Comparison of ENCODE assay signal across 27 mouse cellular contexts in genomic region chr11:95630558-95630957, GRCm38 (mm10). TPM values are rescaled to one million over a fixed set of nuclear protein-coding genes. Genes with fewer than 3 reads are reported as not detected.
A peak's percentile ranks its signal among the peaks of the same experiment; 100 is the strongest.
DNase-seq lines count a peak whose midpoint lies in the region; ATAC-seq and TF ChIP-seq lines count a peak whose summit lies in the region.
"Had no signal": no experiment of that assay in that cellular context is flagged by ENCODE, and none has a peak within 500 bp of the region (broad histone marks: within the 10 kb centered on the region; RNA-seq: fewer than 3 reads in every experiment).

No protein-coding gene starts in this region.

- no peaks in the 10 kb centered on the region for H3K27me3 ChIP-seq in lung, embryonic 14.5 days (ENCODE audit: insufficient read depth, low read length)
- no peaks in the 10 kb centered on the region for H3K27me3 ChIP-seq in embryonic facial prominence, embryonic 12.5 days
- H3K27me3 ChIP-seq in limb, embryonic 11.5 days (ENCODE audit: control insufficient read depth, insufficient read depth, low read length): no peaks in the 10 kb centered on the region
- no peaks in the 10 kb centered on the region for H3K27me3 ChIP-seq in kidney, adult 2 months (replicated peaks; ENCODE audit: control insufficient read depth, insufficient read depth, low read length)

- no peak overlapping the region for H3K4me3 ChIP-seq in lung, embryonic 14.5 days (ENCODE audit: low read depth, low read length)
- H3K4me3 ChIP-seq in embryonic facial prominence, embryonic 12.5 days: no peak overlapping the region
- no peak overlapping the region for H3K4me3 ChIP-seq in limb, embryonic 11.5 days (ENCODE audit: low read depth, low read length)
- no peak overlapping the region for H3K4me3 ChIP-seq in kidney, adult 2 months (ENCODE audit: insufficient read depth, low read depth, low read length)
- H3K4me3 ChIP-seq: hindbrain, embryonic 12.5 days; layer of hippocampus, adult 2 months; liver, embryonic 12.5 days; stomach, embryonic 15.5 days had no signal

- no peak for TF ChIP-seq CTCF in lung, embryonic 14.5 days (IDR thresholded peaks at IDR 0.05; ENCODE audit: low read depth)
- no peak for TF ChIP-seq CTCF in kidney, adult 2 months (conservative IDR thresholded peaks at IDR 0.05; ENCODE audit: insufficient read depth, insufficient read length, low read depth, low read length)

- peak overlapping the region; percentile 75; the same call in 1 of the 2 replicates for H3K27ac ChIP-seq in lung, embryonic 14.5 days (ENCODE audit: low read depth)
- H3K27ac ChIP-seq in embryonic facial prominence, embryonic 12.5 days: peak overlapping the region; percentile 87
- peak overlapping the region; percentile 79; the same call in 1 of the 2 replicates for H3K27ac ChIP-seq in limb, embryonic 11.5 days (replicated peaks; ENCODE audit: low read depth, low read length)
- H3K27ac ChIP-seq in kidney, adult 2 months (ENCODE audit: insufficient read depth, low read depth, low read length): no peak overlapping the region
- H3K27ac ChIP-seq: hindbrain, postnatal 0 days; layer of hippocampus, adult 2 months; liver, embryonic 12.5 days had no signal

- 0 out of 2 replicates have a peak, but pooled peaks cover 14% of the 10 kb centered on the region for H3K4me1 ChIP-seq in lung, embryonic 14.5 days (ENCODE audit: insufficient read depth)
- peaks cover 32% of the 10 kb centered on the region for H3K4me1 ChIP-seq in embryonic facial prominence, embryonic 12.5 days
- peaks cover 29% of the 10 kb centered on the region for H3K4me1 ChIP-seq in limb, embryonic 11.5 days (ENCODE audit: control insufficient read depth, insufficient read depth, low read length)
- no peaks in the 10 kb centered on the region for H3K4me1 ChIP-seq in kidney, adult 2 months (ENCODE audit: control insufficient read depth, insufficient read depth, low read length)

- H3K9me3 ChIP-seq in lung, embryonic 14.5 days (ENCODE audit: low read depth, low read length): no peaks in the 10 kb centered on the region
- H3K9me3 ChIP-seq in embryonic facial prominence, embryonic 12.5 days: no peaks in the 10 kb centered on the region
- H3K9me3 ChIP-seq in limb, embryonic 11.5 days (ENCODE audit: control insufficient read depth, low read length): no peaks in the 10 kb centered on the region
- H3K9me3 ChIP-seq: G1E; hindbrain, embryonic 12.5 days; liver, embryonic 12.5 days; stomach, embryonic 15.5 days had no signal

- no peak for ATAC-seq in lung, embryonic 14.5 days (ENCODE audit: insufficient read depth)
- no peak for ATAC-seq in embryonic facial prominence, embryonic 12.5 days (ENCODE audit: insufficient number of reproducible peaks, insufficient read depth, low FRiP score, low TSS enrichment)
- ATAC-seq in limb, embryonic 11.5 days (ENCODE audit: insufficient number of reproducible peaks, low FRiP score, low TSS enrichment, low read depth): no peak
- ATAC-seq: forebrain, embryonic 16.5 days; hindbrain, postnatal 0 days; liver, embryonic 12.5 days; Patski had no signal

- intact Hi-C loops in heart, postnatal 14 days (cut with DNase I): no loop called here

- H3K9ac ChIP-seq in lung, embryonic 14.5 days: no peak overlapping the region
- H3K9ac ChIP-seq in embryonic facial prominence, embryonic 12.5 days: no peak overlapping the region
- H3K9ac ChIP-seq in limb, embryonic 11.5 days (ENCODE audit: low read length): no peak overlapping the region
- H3K9ac ChIP-seq: hindbrain, embryonic 12.5 days; liver, embryonic 12.5 days; stomach, embryonic 15.5 days had no signal

- no peak for TF ChIP-seq POLR2A in kidney, adult 2 months (IDR thresholded peaks at IDR 0.05; ENCODE audit: low read depth, low read length)

- no peak overlapping the region for H3K4me2 ChIP-seq in lung, embryonic 14.5 days
- H3K4me2 ChIP-seq in embryonic facial prominence, embryonic 12.5 days (replicated peaks): no peak overlapping the region
- no peak overlapping the region for H3K4me2 ChIP-seq in limb, embryonic 11.5 days (ENCODE audit: low read depth, severe bottlenecking)
- H3K4me2 ChIP-seq: hindbrain, embryonic 12.5 days; liver, embryonic 12.5 days; stomach, embryonic 15.5 days had no signal

- H3K36me3 ChIP-seq in lung, embryonic 14.5 days (ENCODE audit: insufficient read depth): no peaks in the 10 kb centered on the region
- no peaks in the 10 kb centered on the region for H3K36me3 ChIP-seq in embryonic facial prominence, embryonic 12.5 days
- H3K36me3 ChIP-seq in limb, embryonic 11.5 days (ENCODE audit: control insufficient read depth, insufficient read depth, low read length): no peaks in the 10 kb centered on the region
- H3K36me3 ChIP-seq in kidney, adult 2 months (ENCODE audit: control insufficient read depth, insufficient read depth, low read length): no peaks in the 10 kb centered on the region
- H3K36me3 ChIP-seq: G1E; hindbrain, embryonic 12.5 days; liver, embryonic 12.5 days; stomach, embryonic 15.5 days had no signal

- 81% methylated on average over 6 of the region's 6 CpGs for WGBS in lung, embryonic 14.5 days
- 80% methylated on average over 6 of the region's 6 CpGs for WGBS in embryonic facial prominence, embryonic 12.5 days
- WGBS in limb, embryonic 11.5 days: 82% methylated on average over 6 of the region's 6 CpGs
- 78% methylated on average over 6 of the region's 6 CpGs for WGBS in kidney, adult 2 months

- no peak for DNase-seq in lung, embryonic 14.5 days
- no peak for DNase-seq in lung, postnatal 4 days
- no peak for DNase-seq in limb, embryonic 11.5 days (ENCODE audit: low spot score)
- DNase-seq in heart, postnatal 14 days: no peak
- no peak for DNase-seq in thymus, adult 18-20 months
- DNase-seq in kidney, adult 2 months: no peak
- DNase-seq: adrenal gland, postnatal 10 days; cerebellum, adult 11 months; cerebellum, adult 9-10 months; gastrocnemius, postnatal 10 days; kidney, postnatal 25 days; lung, adult 18-20 months; lung, postnatal 10 days; midbrain, embryonic 14.5 days; retina, postnatal 1 day; right cerebral cortex, postnatal 14 days; thymus, postnatal 25 days had no signal

RNA-seq across cellular contexts. Expression of gene Phb, which starts 36.2 kb away (rescaled TPM):
- 220 and 252 TPM in 2 replicates for polyA plus RNA-seq in lung, embryonic 14.5 days (2014; fragmentation: Nextera tagmentation; extraction: Ambion mirVana)
- 229 and 231 TPM in 2 replicates for polyA plus RNA-seq in embryonic facial prominence, embryonic 12.5 days (2016; fragmentation: Nextera tagmentation; extraction: Ambion mirVana)
- polyA plus RNA-seq in limb, embryonic 11.5 days (2014; fragmentation: Nextera tagmentation; extraction: Ambion mirVana): 240 and 256 TPM in 2 replicates
- total RNA-seq in heart, postnatal 14 days (2021): 100 to 1,000 TPM; 338 to 341 TPM
- 258 and 296 TPM in 2 replicates for polyA plus RNA-seq in kidney, adult 2 months (2012; rRNA removed)

RNA-seq across cellular contexts. Expression of gene Ngfr, which starts 43.0 kb away (rescaled TPM):
- 5.0 and 5.9 TPM in 2 replicates for polyA plus RNA-seq in lung, embryonic 14.5 days (2014; fragmentation: Nextera tagmentation; extraction: Ambion mirVana)
- 33.0 and 36.7 TPM in 2 replicates for polyA plus RNA-seq in embryonic facial prominence, embryonic 12.5 days (2016; fragmentation: Nextera tagmentation; extraction: Ambion mirVana)
- polyA plus RNA-seq in limb, embryonic 11.5 days (2014; fragmentation: Nextera tagmentation; extraction: Ambion mirVana): 12.4 and 13.4 TPM in 2 replicates
- 1 to 10 TPM; 1.1 to 2.0 TPM for total RNA-seq in heart, postnatal 14 days (2021)
- 5.7 and 6.6 TPM in 2 replicates for polyA plus RNA-seq in kidney, adult 2 months (2012; rRNA removed)
- total RNA-seq: granulocyte monocyte progenitor cell, adult 5-6 weeks had no signal
- polyA plus RNA-seq: G1E had no signal
